Mouse (Mus musculus) midbrain, embryonic 10.5 days (tissue): Measurements from ENCODE around the gene Cry2. TPM values are rescaled to one million over a fixed set of nuclear protein-coding genes. Genes with fewer than 3 reads are reported as not detected.

Source experiments
- DNase-seq: peaks from one replicate; pipeline ENCODE4 v3.0.0-alpha.2; 2017; ENCODE audit warnings: low spot score
- H3K27ac ChIP-seq: fragments of 300-500 bp; sonication (generic); replicated peaks from 2 replicates; pipeline ENCODE4 v1.5.1; 2016; ENCODE audit warnings: mild to moderate bottlenecking
- H3K27me3 ChIP-seq: fragments of 300-500 bp; sonication (generic); 2 replicates; pipeline ENCODE4 v1.6.1; 2016; ENCODE audit warnings: low read depth, mild to moderate bottlenecking; ENCODE audit not compliant: poor library complexity, severe bottlenecking
- H3K36me3 ChIP-seq: fragments of 300-500 bp; sonication (generic); 2 replicates; pipeline ENCODE4 v1.6.1; 2016; ENCODE audit warnings: mild to moderate bottlenecking, moderate library complexity
- H3K4me1 ChIP-seq: fragments of 300-500 bp; sonication (generic); 2 replicates; pipeline ENCODE4 v1.6.1; 2016
- H3K4me3 ChIP-seq: fragments of 300-500 bp; sonication (generic); 2 replicates; pipeline ENCODE4 v1.5.1; 2016; ENCODE audit warnings: mild to moderate bottlenecking, moderate library complexity
- H3K9me3 ChIP-seq: fragments of 300-500 bp; sonication (generic); replicated peaks from 2 replicates; pipeline ENCODE4 v1.6.1; 2016; ENCODE audit warnings: mild to moderate bottlenecking
- WGBS: fragments of 180-500 bp; shearing (Covaris S2); methylation state at CpG from one replicate; pipeline ENCODE4 v1.1.7; 2016; 5-methylcytosine and 5-hydroxymethylcytosine counted together
- polyA plus RNA-seq: library from polyadenylated mRNA; unstranded; fragments of >200 nt; fragmentation: Nextera tagmentation; extraction: Ambion mirVana; gene quantifications from 2 replicates; pipeline ENCODE4 v1.2.1, GENCODE M21; 2016

Cry2 gene
- polyA plus RNA-seq, 1 experiment from 2014 or later = 32.8 TPM

GRCm38 (mm10) chr2:92424462-92425308 is 9.2 kb downstream of the Cry2 start:
- peak overlapping the region; percentile 34 for H3K4me3 ChIP-seq
- no peaks in the 10 kb centered on the region for H3K27me3 ChIP-seq
- H3K4me1 ChIP-seq = peaks cover 70% of the 10 kb centered on the region
- DNase-seq = peak; percentile 59
- H3K27ac ChIP-seq = peak overlapping the region; percentile 92
- H3K36me3 ChIP-seq = peaks cover 66% of the 10 kb centered on the region
- WGBS = 45% methylated on average over 9 of the region's 9 CpGs
- no peaks in the 10 kb centered on the region for H3K9me3 ChIP-seq

- H3K36me3 ChIP-seq = peaks cover 74% of the 10 kb centered on the region
- peak overlapping the region; percentile 92 for H3K27ac ChIP-seq
- peaks cover 64% of the 10 kb centered on the region for H3K4me1 ChIP-seq
- peak; percentile 40 for DNase-seq
- H3K27me3 ChIP-seq = no peaks in the 10 kb centered on the region
- WGBS = 74% methylated on average over 9 of the region's 9 CpGs
- peak overlapping the region; percentile 34 for H3K4me3 ChIP-seq
- H3K9me3 ChIP-seq = no peaks in the 10 kb centered on the region
Observed at GRCm38 (mm10) chr2:92423702-92424461, 10.0 kb downstream of the Cry2 start.

GRCm38 (mm10) chr2:92423156-92423555 is 10.7 kb downstream of the Cry2 start:
- 90% methylated on average over 9 of the region's 9 CpGs for WGBS
- H3K9me3 ChIP-seq = no peaks in the 10 kb centered on the region
- H3K27ac ChIP-seq = peak overlapping the region; percentile 92
- no peaks in the 10 kb centered on the region for H3K27me3 ChIP-seq
- peaks cover 81% of the 10 kb centered on the region for H3K36me3 ChIP-seq
- H3K4me3 ChIP-seq = no peak overlapping the region
- H3K4me1 ChIP-seq = peaks cover 57% of the 10 kb centered on the region
- DNase-seq = no peak

GRCm38 (mm10) chr2:92422388-92423135 is 11.3 kb downstream of the Cry2 start:
- no peaks in the 10 kb centered on the region for H3K27me3 ChIP-seq
- peaks cover 51% of the 10 kb centered on the region for H3K4me1 ChIP-seq
- H3K27ac ChIP-seq = peak overlapping the region; percentile 92
- WGBS = 77% methylated on average over 10 of the region's 10 CpGs
- DNase-seq = no peak
- H3K4me3 ChIP-seq = no peak overlapping the region
- H3K36me3 ChIP-seq = peaks cover 87% of the 10 kb centered on the region
- no peaks in the 10 kb centered on the region for H3K9me3 ChIP-seq

- no peak overlapping the region for H3K4me3 ChIP-seq
- peaks cover 94% of the 10 kb centered on the region for H3K36me3 ChIP-seq
- H3K27ac ChIP-seq = no peak overlapping the region
- H3K27me3 ChIP-seq = no peaks in the 10 kb centered on the region
- no peaks in the 10 kb centered on the region for H3K9me3 ChIP-seq
- peaks cover 44% of the 10 kb centered on the region for H3K4me1 ChIP-seq
- no peak for DNase-seq
- 93% methylated on average over 7 of the region's 7 CpGs for WGBS
Observed at GRCm38 (mm10) chr2:92421723-92422387, 12.0 kb downstream of the Cry2 start.

- WGBS = 92% methylated on average over 10 of the region's 10 CpGs
- H3K36me3 ChIP-seq = peaks cover 100% of the 10 kb centered on the region
- no peak overlapping the region for H3K4me3 ChIP-seq
- no peak overlapping the region for H3K27ac ChIP-seq
- DNase-seq = no peak
- no peaks in the 10 kb centered on the region for H3K27me3 ChIP-seq
- no peaks in the 10 kb centered on the region for H3K4me1 ChIP-seq
- H3K9me3 ChIP-seq = no peaks in the 10 kb centered on the region
Observed at GRCm38 (mm10) chr2:92411705-92412104, 22.1 kb downstream of the Cry2 start.

GRCm38 (mm10) chr2:92408309-92409045 is 25.4 kb downstream of the Cry2 start:
- 90% methylated on average over 18 of the region's 18 CpGs for WGBS
- H3K9me3 ChIP-seq = no peaks in the 10 kb centered on the region
- H3K4me1 ChIP-seq = peaks cover 14% of the 10 kb centered on the region; the same call in 1 of the 2 replicates
- no peaks in the 10 kb centered on the region for H3K27me3 ChIP-seq
- no peak for DNase-seq
- peaks cover 100% of the 10 kb centered on the region for H3K36me3 ChIP-seq
- H3K27ac ChIP-seq = no peak overlapping the region
- H3K4me3 ChIP-seq = no peak overlapping the region

- DNase-seq = no peak
- Histone ChIP-seq H3K36me3 (peaks cover 77% of the 10 kb centered on the region), H3K27me3 (no peaks in the 10 kb centered on the region)
Observed at GRCm38 (mm10) chr2:92405687-92406086, 28.2 kb downstream of the Cry2 start.

GRCm38 (mm10) chr2:92404737-92405136 is 29.1 kb downstream of the Cry2 start:
- 0 out of 2 replicates have a peak, but pooled peaks cover 5% of the 10 kb centered on the region for H3K27me3 ChIP-seq
- H3K4me1 ChIP-seq = peaks cover 45% of the 10 kb centered on the region
- H3K27ac ChIP-seq = peak overlapping the region; percentile 50; the same call in 1 of the 2 replicates
- H3K9me3 ChIP-seq = no peaks in the 10 kb centered on the region
- 88% methylated on average over 6 of the region's 6 CpGs for WGBS
- no peak for DNase-seq
- H3K4me3 ChIP-seq = no peak overlapping the region
- peaks cover 67% of the 10 kb centered on the region for H3K36me3 ChIP-seq

More at GRCm38 (mm10) chr2:92405687-92406086, 28.2 kb downstream of the Cry2 start:
- WGBS = 93% methylated on average over 7 of the region's 7 CpGs
- Histone ChIP-seq H3K4me3 (no peak overlapping the region), H3K9me3 (no peaks in the 10 kb centered on the region), H3K4me1 (peaks cover 36% of the 10 kb centered on the region), H3K27ac (peak overlapping the region; percentile 50; the same call in 1 of the 2 replicates)

- Histone ChIP-seq H3K9me3 (no peaks in the 10 kb centered on the region), H3K27ac (no peak overlapping the region), H3K36me3 (peaks cover 59% of the 10 kb centered on the region), H3K4me3 (no peak overlapping the region), H3K4me1 (peaks cover 53% of the 10 kb centered on the region), H3K27me3 (0 out of 2 replicates have a peak, but pooled peaks cover 5% of the 10 kb centered on the region)
- no peak for DNase-seq
- 92% methylated on average over 5 of the region's 5 CpGs for WGBS
Observed at GRCm38 (mm10) chr2:92403776-92404319, 30.0 kb downstream of the Cry2 start.

GRCm38 (mm10) chr2:92402591-92403326 is 31.1 kb downstream of the Cry2 start:
- peaks cover 62% of the 10 kb centered on the region for H3K4me1 ChIP-seq
- 0 out of 2 replicates have a peak, but pooled peaks cover 5% of the 10 kb centered on the region for H3K27me3 ChIP-seq
- WGBS = 80% methylated on average over 4 of the region's 4 CpGs

More at GRCm38 (mm10) chr2:92402591-92403326, 31.1 kb downstream of the Cry2 start:
- Histone ChIP-seq H3K36me3 (peaks cover 48% of the 10 kb centered on the region), H3K9me3 (no peaks in the 10 kb centered on the region), H3K4me3 (no peak overlapping the region), H3K27ac (peak overlapping the region; percentile 2; the same call in 1 of the 2 replicates)
- DNase-seq = no peak
